9 mouse cellular contexts compared by ENCODE assay signal in the genomic region with DNA sequence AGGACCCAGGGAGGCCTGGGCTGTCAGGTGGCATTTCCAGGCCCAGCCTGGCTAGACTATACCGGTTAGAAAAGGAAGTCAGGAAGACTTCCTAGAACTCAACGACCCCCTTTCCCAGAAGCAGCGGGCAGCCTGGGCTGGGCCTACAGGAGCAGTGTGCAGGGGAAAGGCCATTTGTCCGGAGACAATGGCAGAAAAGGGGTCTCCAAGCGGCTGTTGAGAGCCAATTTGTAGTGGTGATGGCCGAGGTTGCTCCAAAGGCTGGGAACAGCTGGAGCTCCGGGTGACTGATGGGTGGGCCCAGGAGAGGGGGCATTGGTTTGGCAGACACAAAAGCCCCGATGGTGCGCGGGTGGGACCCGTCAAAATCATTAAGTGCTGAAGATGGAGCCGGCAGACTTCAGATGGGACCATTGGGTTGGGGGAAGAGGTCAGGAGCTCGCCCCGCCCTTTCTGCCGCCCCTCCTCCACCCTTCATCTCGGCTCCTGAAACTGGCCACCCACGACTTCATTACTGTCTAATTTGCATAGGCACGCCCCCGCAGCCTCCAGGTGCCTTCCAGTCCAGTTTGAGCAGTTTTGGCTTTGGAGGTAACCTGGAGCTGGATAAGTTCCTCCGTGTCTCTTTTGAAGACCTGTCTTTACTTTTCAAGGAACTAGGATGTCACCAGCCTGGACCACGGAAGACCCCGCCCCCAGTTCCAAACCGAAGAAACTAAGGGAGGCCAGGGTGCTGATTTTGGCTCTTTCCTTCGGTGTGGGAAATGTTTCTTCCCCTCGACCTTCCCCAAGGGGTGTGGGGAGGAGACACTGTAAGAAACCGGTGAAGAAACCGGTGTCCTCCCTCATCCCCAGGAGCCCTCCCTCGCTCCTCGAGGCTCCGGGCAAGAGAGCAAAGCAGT. TPM values are rescaled to one million over a fixed set of nuclear protein-coding genes. Genes with fewer than 3 reads are reported as not detected.
A peak's percentile ranks its signal among the peaks of the same experiment; 100 is the strongest.
DNase-seq lines count a peak whose midpoint lies in the region; ATAC-seq lines count a peak whose summit lies in the region.
"Had no signal": no experiment of that assay in that cellular context is flagged by ENCODE, and none has a peak within 500 bp of the region (broad histone marks: within the 10 kb centered on the region; RNA-seq: fewer than 3 reads in every experiment).

No protein-coding gene starts in this region.

- H3K9me3 ChIP-seq in forebrain, embryonic 11.5 days (ENCODE audit: control insufficient read depth, low read length), result no peaks in the 10 kb centered on the region
- no peaks in the 10 kb centered on the region for H3K9me3 ChIP-seq in neural tube, embryonic 15.5 days (replicated peaks)

- WGBS in forebrain, embryonic 11.5 days, result under 1% methylated on average over 30 of the region's 30 CpGs
- 2% methylated on average over 30 of the region's 30 CpGs for WGBS in neural tube, embryonic 15.5 days

- H3K27me3 ChIP-seq in forebrain, embryonic 11.5 days (ENCODE audit: control insufficient read depth, insufficient read depth, low read length), result peaks cover 56% of the 10 kb centered on the region
- H3K27me3 ChIP-seq in neural tube, embryonic 15.5 days (replicated peaks), result peaks cover 57% of the 10 kb centered on the region

- no peaks in the 10 kb centered on the region for H3K36me3 ChIP-seq in forebrain, embryonic 11.5 days (ENCODE audit: control insufficient read depth, insufficient read depth, low read length)
- H3K36me3 ChIP-seq in neural tube, embryonic 15.5 days, result no peaks in the 10 kb centered on the region

- H3K4me1 ChIP-seq in forebrain, embryonic 11.5 days (replicated peaks; ENCODE audit: control insufficient read depth, insufficient read depth, low read length), result peaks cover 17% of the 10 kb centered on the region; the same call in 1 of the 2 replicates
- H3K4me1 ChIP-seq in neural tube, embryonic 15.5 days, result peaks cover 29% of the 10 kb centered on the region

- H3K4me2 ChIP-seq in forebrain, embryonic 11.5 days (ENCODE audit: low read depth, low read length, severe bottlenecking), result peak overlapping the region; percentile 84
- H3K4me2 ChIP-seq in neural tube, embryonic 15.5 days, result peak overlapping the region; percentile 82

- DNase-seq in kidney, adult 11 months, result peak; percentile 34
- no peak for DNase-seq in kidney, postnatal 14 days
- DNase-seq in forebrain, embryonic 11.5 days (ENCODE audit: low spot score), result no peak
- peak; percentile 67 to 79 for DNase-seq in kidney, postnatal 4 days
- DNase-seq in Muller cell, postnatal 12 days (ENCODE audit: inconsistent ontology term), result no peak
- DNase-seq in adrenal gland, adult 18-20 months (ENCODE audit: low spot score in 2 of 2), result no peak
- DNase-seq: thymus, postnatal 36 days had no signal

- H3K9ac ChIP-seq in forebrain, embryonic 11.5 days (ENCODE audit: low read length), result peak overlapping the region; percentile 39
- peak overlapping the region; percentile 46 for H3K9ac ChIP-seq in neural tube, embryonic 15.5 days (replicated peaks)

- 0 out of 2 replicates have a peak, but pooled peaks have one; percentile 2 for ATAC-seq in forebrain, embryonic 11.5 days (replicated peaks; ENCODE audit: low FRiP score)
- no peak for ATAC-seq in neural tube, embryonic 15.5 days (ENCODE audit: low FRiP score)
- ATAC-seq in activated CD4-positive, CD25-positive, alpha-beta regulatory T cell, adult 4 months, result no peak

- no peak overlapping the region for H3K27ac ChIP-seq in forebrain, embryonic 11.5 days (ENCODE audit: low read depth, low read length)
- no peak overlapping the region for H3K27ac ChIP-seq in neural tube, embryonic 15.5 days (replicated peaks)

- peak overlapping the region; percentile 33 for H3K4me3 ChIP-seq in forebrain, embryonic 11.5 days (ENCODE audit: low read depth, low read length)
- peak overlapping the region; percentile 38 for H3K4me3 ChIP-seq in neural tube, embryonic 15.5 days (replicated peaks)

RNA-seq across cellular contexts. Expression of a gene that starts 36.3 kb away (rescaled TPM):
- polyA plus RNA-seq in forebrain, embryonic 11.5 days (2014; fragmentation: Nextera tagmentation; extraction: Ambion mirVana), result 0.20 and 0.39 TPM in 2 replicates
- 16.5 and 20.5 TPM in 2 replicates for polyA plus RNA-seq in neural tube, embryonic 15.5 days (2015; fragmentation: Nextera tagmentation; extraction: Ambion mirVana)
- polyA plus RNA-seq in activated CD4-positive, CD25-positive, alpha-beta regulatory T cell, adult 4 months (2017; shearing (Covaris generic)), result not detected
- total RNA-seq in adrenal gland, adult 18-20 months (2021), result not detected

Comparison
In these comparisons a context has a peak if more than half of its experiments do, and no peak if none do; other contexts are left out.
1. DNase-seq: peak in kidney, adult 11 months (single experiment) and kidney, postnatal 4 days (2 of 2); none in kidney, postnatal 14 days (single experiment), forebrain, embryonic 11.5 days (single experiment), Muller cell, postnatal 12 days (single experiment) and adrenal gland, adult 18-20 months (0 of 2).
2. RNA of a gene that starts 36.3 kb away (polyA plus RNA-seq): 16.5 to 20.5 TPM in neural tube, embryonic 15.5 days; 0.20 to 0.39 TPM in forebrain, embryonic 11.5 days and not detected in activated CD4-positive, CD25-positive, alpha-beta regulatory T cell, adult 4 months; every median in the first group is over 10 times any median in the second.